Mouse (Mus musculus) G1E (cell line): ENCODE results near the gene Rrp1b.

ENCODE experiments used
- CTCF ChIP-seq: IDR thresholded peaks from 2 replicates; pipeline ENCODE4 v1.5.1; 2012; ENCODE audit warnings: low read depth, low read length, inconsistent platforms, mixed read lengths
- GATA1 ChIP-seq: IDR thresholded peaks from 2 replicates; pipeline ENCODE4 v1.6.1; 2012; ENCODE audit warnings: borderline replicate concordance, low read length, inconsistent platforms, mixed read lengths
- TAL1 ChIP-seq: conservative IDR thresholded peaks from 2 replicates; pipeline ENCODE4 v1.6.1; 2012; ENCODE audit warnings: low read depth, low read length, inconsistent platforms, mixed read lengths

DNA sequence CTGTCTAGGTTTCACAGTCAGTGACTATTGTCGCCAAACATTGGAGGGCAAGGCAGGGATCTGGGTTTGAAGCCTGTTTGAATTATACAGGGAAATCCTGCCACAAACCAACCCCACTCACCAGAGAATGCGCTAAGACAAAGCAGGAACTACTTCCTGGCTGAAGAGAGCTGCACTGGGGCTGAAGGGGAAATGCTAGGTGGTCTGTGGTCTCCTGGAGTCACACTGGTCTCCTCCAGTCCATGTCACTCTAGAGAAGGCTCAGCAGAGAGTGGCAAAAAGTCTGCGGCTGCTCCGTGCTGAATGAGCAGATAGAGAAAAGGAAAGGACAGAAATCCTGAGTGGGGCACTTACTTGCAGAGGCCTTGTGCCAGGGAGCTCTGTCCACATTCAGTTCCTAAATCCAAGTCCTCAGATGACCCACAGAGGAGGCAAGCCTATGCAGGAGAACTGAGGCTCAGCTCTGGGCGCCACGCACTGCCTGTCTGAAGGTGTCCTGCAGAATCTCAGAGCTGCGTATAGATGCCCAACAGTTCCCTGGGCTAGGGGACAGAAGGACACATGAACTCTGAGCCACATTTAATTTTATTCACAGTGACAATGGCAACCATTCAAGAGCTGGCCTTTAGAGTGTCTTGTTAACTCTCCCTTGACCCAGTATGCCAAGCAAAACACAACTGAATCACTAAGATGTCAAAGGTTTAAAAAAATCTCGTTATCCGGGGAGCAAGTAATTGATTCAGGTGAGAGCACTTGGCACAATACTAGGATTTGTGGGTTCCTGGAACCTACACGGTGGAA, 75.3 kb downstream of the Rrp1b start:
- TF ChIP-seq CTCF, result no peak
- no peak for TF ChIP-seq TAL1
- TF ChIP-seq GATA1, result no peak
